Mouse (Mus musculus) CH12F3 (cell line): ENCODE data around the gene Klf4.

Experiments
- in situ Hi-C: fragments of 300-500 bp; cut with MboI; formaldehyde crosslinking; loops from 2 replicates; pipeline ENCODE4 v1.14.3; 2020; ENCODE audit warnings: low sequenced_read_pairs

Klf4 gene

GRCm38 (mm10) chr4:55526247-55527115, 5.8 kb downstream of the Klf4 start:
- in situ Hi-C loops = no loop called here

GRCm38 (mm10) chr4:55523921-55524320, 8.3 kb downstream of the Klf4 start:
- in situ Hi-C loops = no loop called here

GRCm38 (mm10) chr4:55517438-55517837, 14.8 kb downstream of the Klf4 start:
- in situ Hi-C loops = no loop called here

- in situ Hi-C loops = no loop called here
These were observed 16.2 kb downstream of the Klf4 start for GRCm38 (mm10) chr4:55516048-55516447.

- in situ Hi-C loops = no loop called here
These were observed 17.5 kb downstream of the Klf4 start for GRCm38 (mm10) chr4:55514733-55515176.

- in situ Hi-C loops = no loop called here
These were observed 18.5 kb downstream of the Klf4 start for GRCm38 (mm10) chr4:55513615-55514279.

GRCm38 (mm10) chr4:55511389-55511788, 20.9 kb downstream of the Klf4 start:
- in situ Hi-C loops = no loop called here

- in situ Hi-C loops = no loop called here
These were observed 23.6 kb downstream of the Klf4 start for GRCm38 (mm10) chr4:55508712-55509111.

- in situ Hi-C loops = no loop called here
These were observed 33.6 kb downstream of the Klf4 start for GRCm38 (mm10) chr4:55498621-55499020.

- in situ Hi-C loops = no loop called here
These were observed 35.9 kb downstream of the Klf4 start for GRCm38 (mm10) chr4:55496416-55496815.

- in situ Hi-C loops = no loop called here
These were observed 39.0 kb downstream of the Klf4 start for GRCm38 (mm10) chr4:55493261-55493660.

- in situ Hi-C loops = no loop called here
These were observed 42.9 kb downstream of the Klf4 start for GRCm38 (mm10) chr4:55489328-55489727.

- in situ Hi-C loops = no loop called here
These were observed 43.7 kb downstream of the Klf4 start for GRCm38 (mm10) chr4:55488604-55489003.

GRCm38 (mm10) chr4:55480322-55480767, 51.9 kb downstream of the Klf4 start:
- in situ Hi-C loops = no loop called here

- in situ Hi-C loops = no loop called here
These were observed 53.9 kb downstream of the Klf4 start for GRCm38 (mm10) chr4:55478333-55478732.

- in situ Hi-C loops = no loop called here
These were observed 54.3 kb downstream of the Klf4 start for GRCm38 (mm10) chr4:55477933-55478332.

- in situ Hi-C loops = no loop called here
These were observed 55.0 kb downstream of the Klf4 start for GRCm38 (mm10) chr4:55477210-55477759.
